Mouse (Mus musculus) ovary, postnatal 14 days (tissue): Measurements from ENCODE around the gene Tekt5.
A peak's percentile ranks its signal among the peaks of the same experiment; 100 is the strongest.

ENCODE experiments used
- DNase-seq: peaks from one replicate; pipeline ENCODE4 v3.0.0; 2022; ENCODE audit warnings: low spot score

Gene Tekt5

GRCm38 (mm10) chr16:10377286-10377685 is 18.0 kb downstream of the Tekt5 start:
- DNase-seq, result no peak

- no peak for DNase-seq
These were observed 20.9 kb downstream of the Tekt5 start for GRCm38 (mm10) chr16:10374254-10375011.

GRCm38 (mm10) chr16:10372372-10372771 is 22.9 kb downstream of the Tekt5 start:
- no peak for DNase-seq

GRCm38 (mm10) chr16:10369996-10370395 is 25.3 kb downstream of the Tekt5 start:
- DNase-seq, result no peak

- DNase-seq, result no peak
These were observed 25.8 kb downstream of the Tekt5 start for GRCm38 (mm10) chr16:10369468-10369934.

- peak; percentile 53 for DNase-seq
These were observed 28.8 kb downstream of the Tekt5 start for GRCm38 (mm10) chr16:10366240-10367217.

- DNase-seq, result no peak
These were observed 29.5 kb downstream of the Tekt5 start for GRCm38 (mm10) chr16:10365796-10366195.

GRCm38 (mm10) chr16:10363061-10363460 is 32.2 kb downstream of the Tekt5 start:
- DNase-seq, result no peak

GRCm38 (mm10) chr16:10359241-10359640 is 36.0 kb downstream of the Tekt5 start:
- DNase-seq, result no peak

GRCm38 (mm10) chr16:10358010-10358934 is 37.0 kb downstream of the Tekt5 start:
- DNase-seq, result peak; percentile 40

GRCm38 (mm10) chr16:10355004-10355403 is 40.3 kb downstream of the Tekt5 start:
- no peak for DNase-seq

GRCm38 (mm10) chr16:10351050-10351636 is 44.1 kb downstream of the Tekt5 start:
- DNase-seq, result no peak

- DNase-seq, result no peak
These were observed 45.4 kb downstream of the Tekt5 start for GRCm38 (mm10) chr16:10349876-10350275.

GRCm38 (mm10) chr16:10349436-10349835 is 45.9 kb downstream of the Tekt5 start:
- no peak for DNase-seq

- DNase-seq, result no peak
These were observed 47.7 kb downstream of the Tekt5 start for GRCm38 (mm10) chr16:10347551-10347950.

- DNase-seq, result no peak
These were observed 54.2 kb downstream of the Tekt5 start for GRCm38 (mm10) chr16:10341110-10341509.

GRCm38 (mm10) chr16:10339930-10340329 is 55.4 kb downstream of the Tekt5 start:
- DNase-seq, result no peak

- no peak for DNase-seq
These were observed 56.7 kb downstream of the Tekt5 start for GRCm38 (mm10) chr16:10338601-10339000.

- no peak for DNase-seq
These were observed 57.7 kb downstream of the Tekt5 start for GRCm38 (mm10) chr16:10337422-10338197.
